Mouse (Mus musculus) kidney, embryonic 15.5 days (tissue): ENCODE measurements around the gene Pip4k2b. TPM values are rescaled to one million over a fixed set of nuclear protein-coding genes. Genes with fewer than 3 reads are reported as not detected.
"Not testable (repeated sequence)": the region's sequence is repeated elsewhere in the genome, so short reads cannot be mapped to it uniquely, and the experiment has no call there.

Source experiments
- ATAC-seq: fragments of 200-750 bp; cut with Nextera tagmentation; replicated peaks from 2 replicates; pipeline ENCODE4 v1.8.0; 2017; ENCODE audit warnings: moderate TSS enrichment; ENCODE audit not compliant: low FRiP score
- H3K27ac ChIP-seq: fragments of 300-500 bp; sonication (generic); 2 replicates; pipeline ENCODE4 v1.5.1; 2015; ENCODE audit warnings: mild to moderate bottlenecking, inconsistent platforms
- H3K27me3 ChIP-seq: fragments of 300-500 bp; sonication (generic); 2 replicates; pipeline ENCODE4 v1.6.1; 2015; ENCODE audit warnings: inconsistent platforms
- H3K36me3 ChIP-seq: fragments of 300-500 bp; sonication (generic); 2 replicates; pipeline ENCODE4 v1.6.1; 2015; ENCODE audit warnings: inconsistent platforms
- H3K4me1 ChIP-seq: fragments of 300-500 bp; sonication (generic); 2 replicates; pipeline ENCODE4 v1.6.1; 2015; ENCODE audit warnings: inconsistent platforms
- H3K4me2 ChIP-seq: fragments of 300-500 bp; sonication (generic); 2 replicates; pipeline ENCODE4 v1.6.1; 2015; ENCODE audit warnings: moderate library complexity, mild to moderate bottlenecking, inconsistent platforms
- H3K4me3 ChIP-seq: fragments of 300-500 bp; sonication (generic); replicated peaks from 2 replicates; pipeline ENCODE4 v1.5.1; 2015; ENCODE audit warnings: mild to moderate bottlenecking, inconsistent platforms
- H3K9ac ChIP-seq: fragments of 300-500 bp; sonication (generic); 2 replicates; pipeline ENCODE4 v1.6.1; 2015; ENCODE audit warnings: mild to moderate bottlenecking, inconsistent platforms
- H3K9me3 ChIP-seq: fragments of 300-500 bp; sonication (generic); replicated peaks from 2 replicates; pipeline ENCODE4 v1.6.1; 2016; ENCODE audit warnings: inconsistent platforms
- WGBS: fragments of 180-500 bp; shearing (Covaris S2); methylation state at CpG from one replicate; pipeline ENCODE4 v1.1.7; 2015; ENCODE audit warnings: mixed read lengths; 5-methylcytosine and 5-hydroxymethylcytosine counted together
- polyA plus RNA-seq: library from polyadenylated mRNA; unstranded; fragments of >200 nt; fragmentation: Nextera tagmentation; extraction: Ambion mirVana; gene quantifications from 2 replicates; pipeline ENCODE4 v1.2.1, GENCODE M21; 2015

Gene Pip4k2b
- polyA plus RNA-seq, 1 experiment from 2014 or later, result 1.8 TPM

- no peaks in the 10 kb centered on the region for H3K9me3 ChIP-seq
- 89% methylated on average over 15 of the region's 15 CpGs for WGBS
- H3K9ac ChIP-seq, result no peak overlapping the region
- H3K4me2 ChIP-seq, result no peak overlapping the region
- H3K27ac ChIP-seq, result 0 out of 2 replicates have a peak overlapping the region, but pooled peaks have one; percentile 22
- H3K27me3 ChIP-seq, result no peaks in the 10 kb centered on the region
- no peak overlapping the region for H3K4me3 ChIP-seq
- no peak for ATAC-seq
- H3K4me1 ChIP-seq, result no peaks in the 10 kb centered on the region
- H3K36me3 ChIP-seq, result peaks cover 79% of the 10 kb centered on the region
Observed at GRCm38 (mm10) chr11:97712286-97712685, 32.2 kb downstream of the Pip4k2b start.

DNA sequence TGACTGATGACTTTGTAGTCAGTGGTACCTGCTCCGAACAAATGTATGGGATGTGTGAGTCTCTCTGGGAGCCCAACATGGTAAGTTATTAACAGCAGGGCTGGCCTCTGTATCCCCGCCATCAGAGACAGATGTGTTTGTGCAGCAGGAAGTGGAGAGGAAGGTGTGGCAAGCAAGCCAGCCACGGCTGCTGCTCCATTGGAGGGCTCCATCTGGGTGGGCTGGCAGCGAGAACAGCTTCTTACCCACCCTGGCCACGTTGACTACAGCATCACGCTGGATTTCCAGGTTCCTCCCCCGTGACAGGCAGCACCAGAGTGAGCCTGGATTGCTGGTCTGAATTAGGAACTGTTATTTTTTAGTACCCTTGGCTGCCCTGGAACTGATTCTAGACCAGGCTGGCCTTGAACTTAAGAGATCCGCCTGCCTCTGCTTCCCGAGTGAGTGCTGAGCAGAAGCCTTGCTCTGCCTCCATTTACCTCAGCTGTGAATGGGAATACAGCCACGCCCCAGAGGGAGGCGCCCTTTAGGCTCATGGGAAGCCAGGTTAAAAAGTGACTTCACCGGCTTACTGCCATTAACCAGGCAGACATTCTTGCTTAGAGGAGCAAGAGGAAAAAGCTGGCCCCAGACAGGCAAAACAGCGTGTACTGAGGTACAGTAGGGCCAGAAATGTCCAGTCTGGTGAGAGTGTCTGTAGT lies 33.2 kb downstream of the Pip4k2b start:
- H3K4me2 ChIP-seq, result no peak overlapping the region
- ATAC-seq, result no peak
- H3K4me3 ChIP-seq, result no peak overlapping the region
- H3K27me3 ChIP-seq, result no peaks in the 10 kb centered on the region
- H3K27ac ChIP-seq, result 0 out of 2 replicates have a peak overlapping the region, but pooled peaks have one; percentile 22
- WGBS, result 75% methylated on average over 13 of the region's 13 CpGs
- no peaks in the 10 kb centered on the region for H3K4me1 ChIP-seq
- no peak overlapping the region for H3K9ac ChIP-seq
- no peaks in the 10 kb centered on the region for H3K9me3 ChIP-seq
- H3K36me3 ChIP-seq, result peaks cover 81% of the 10 kb centered on the region

DNA sequence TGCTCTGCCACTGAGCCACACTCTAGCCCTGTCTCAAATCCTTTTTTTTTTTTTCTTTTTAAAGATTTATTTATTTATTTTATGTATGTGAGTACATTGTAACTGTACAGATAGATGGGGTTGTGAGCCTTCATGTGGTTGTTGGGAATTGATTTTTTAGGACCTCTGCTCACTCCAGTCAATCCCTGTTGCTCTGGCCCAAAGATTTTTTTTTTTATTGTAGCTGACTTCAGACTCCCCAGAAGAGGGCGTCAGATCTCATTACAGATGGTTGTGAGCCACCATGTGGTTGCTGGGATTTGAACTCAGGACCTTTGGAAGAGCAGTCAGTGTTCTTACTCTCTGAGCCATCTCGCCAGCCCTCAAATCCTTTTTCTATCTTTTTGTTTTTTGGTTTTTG lies 34.4 kb downstream of the Pip4k2b start:
- not testable (repeated sequence) for H3K9me3 ChIP-seq, ATAC-seq

DNA sequence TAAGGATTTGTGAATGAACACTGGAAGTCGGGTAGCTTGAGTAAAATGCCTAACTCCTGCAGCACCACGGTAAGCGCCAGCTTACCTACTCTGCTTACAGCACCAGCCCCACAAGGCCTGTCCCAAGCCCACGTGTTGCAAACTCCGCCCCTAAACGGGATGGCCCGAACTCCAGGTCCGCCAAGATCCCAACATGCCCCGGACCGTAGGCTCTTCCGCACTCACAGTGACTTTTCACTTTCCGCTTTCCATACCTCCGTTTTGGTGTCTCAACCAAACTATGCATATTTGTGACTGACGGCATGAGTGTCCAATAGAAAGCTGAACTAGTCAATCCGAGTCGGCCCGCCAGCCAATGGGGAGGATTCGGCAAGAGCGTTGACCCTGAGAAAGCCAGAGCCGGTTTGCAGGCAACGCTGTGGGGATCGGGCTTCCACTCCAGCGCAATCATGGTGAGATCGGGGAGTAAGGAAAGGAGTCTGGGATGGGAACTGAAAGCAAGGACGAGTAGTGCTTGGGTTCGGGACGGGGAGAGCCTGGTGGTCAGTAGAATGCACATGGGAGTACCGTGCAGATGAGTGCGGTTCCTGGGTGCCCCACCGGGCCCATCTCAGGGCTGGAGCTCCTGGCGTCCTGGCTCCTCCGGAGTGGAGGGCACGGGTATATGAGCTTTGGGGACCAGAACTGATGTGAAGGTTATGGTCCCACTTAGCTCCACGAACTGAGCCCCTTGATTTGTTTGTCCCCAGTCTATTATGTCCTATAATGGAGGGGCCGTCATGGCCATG lies 41.3 kb downstream of the Pip4k2b start, which contains the start of gene Psmb3:
Psmb3 (plus strand) TSS at position 361 of the 788 bp plus-strand sequence.
- Histone ChIP-seq H3K27ac (peak within 1 kb of the TSS; percentile 91), H3K4me1 (peaks cover 33% of the 10 kb centered on the region), H3K4me2 (peak within 1 kb of the TSS; percentile 80), H3K9me3 (no peaks in the 10 kb centered on the region), H3K4me3 (peak within 1 kb of the TSS; percentile 95), H3K36me3 (peaks cover 39% of the 10 kb centered on the region), H3K27me3 (no peaks in the 10 kb centered on the region), H3K9ac (peak within 1 kb of the TSS; percentile 80)
- under 1% methylated on average over 35 of the region's 35 CpGs for WGBS
- ATAC-seq, result peak; percentile 88

More for the DNA sequence above, 34.4 kb downstream of the Pip4k2b start:
- H3K4me1 ChIP-seq, H3K4me2 ChIP-seq, H3K4me3 ChIP-seq, H3K27me3 ChIP-seq, H3K27ac ChIP-seq, H3K9ac ChIP-seq: not testable (repeated sequence)
- peaks cover 88% of the 10 kb centered on the region for H3K36me3 ChIP-seq
- 81% methylated on average over 2 of the region's 2 CpGs for WGBS

- Histone ChIP-seq H3K4me3 (peak overlapping the region; percentile 95), H3K4me1 (peaks cover 42% of the 10 kb centered on the region), H3K27ac (peak overlapping the region; percentile 91), H3K9ac (peak overlapping the region; percentile 67), H3K4me2 (peak overlapping the region; percentile 80), H3K27me3 (no peaks in the 10 kb centered on the region), H3K36me3 (peaks cover 30% of the 10 kb centered on the region), H3K9me3 (no peaks in the 10 kb centered on the region)
- no peak for ATAC-seq
- WGBS, result under 1% methylated on average over 24 of the region's 24 CpGs
Observed at GRCm38 (mm10) chr11:97702393-97702745, 42.1 kb downstream of the Pip4k2b start.

GRCm38 (mm10) chr11:97701581-97702392 lies 42.7 kb downstream of the Pip4k2b start:
- WGBS, result 52% methylated on average over 15 of the region's 15 CpGs
- Histone ChIP-seq H3K27ac (peak overlapping the region; percentile 91), H3K4me2 (peak overlapping the region; percentile 80)

DNA sequence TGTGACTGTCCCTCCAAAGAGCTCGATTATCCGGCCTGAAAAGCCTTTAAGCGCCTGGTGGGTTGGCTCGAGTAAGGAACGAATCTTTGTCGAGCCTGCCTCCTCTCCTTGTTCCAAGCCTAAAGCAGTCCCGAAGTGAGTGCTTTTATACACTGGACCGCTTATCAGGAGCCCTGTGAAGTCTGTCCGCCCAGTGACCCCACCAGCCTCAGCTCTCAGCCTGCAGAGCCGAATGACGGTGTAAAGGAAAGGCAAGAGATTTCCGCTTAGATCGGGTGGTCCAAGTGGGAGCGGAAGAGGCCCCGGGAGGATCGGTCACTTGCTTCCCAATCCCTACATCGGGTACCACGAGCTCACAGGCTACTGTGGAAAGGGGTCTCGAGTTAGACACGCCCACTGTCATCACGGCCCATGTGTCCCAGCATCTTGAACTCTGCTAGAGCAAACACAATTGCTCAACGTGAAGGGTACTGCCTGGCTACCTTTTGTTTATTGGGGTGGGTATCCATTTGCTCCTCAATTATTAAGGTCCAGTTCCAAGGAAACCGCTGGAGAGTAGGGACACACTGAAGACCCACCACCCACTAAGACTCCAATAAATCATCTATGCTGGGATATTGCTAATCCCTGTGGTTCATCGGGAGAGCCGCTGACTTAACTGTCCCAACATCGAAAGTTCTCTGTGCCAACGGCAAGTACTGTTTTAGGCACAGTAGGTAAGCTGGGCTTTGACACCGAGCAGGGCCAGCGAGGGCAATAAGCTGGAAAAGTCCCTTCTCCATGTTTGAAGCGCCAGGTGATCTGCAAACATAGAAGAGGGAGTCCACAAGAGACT lies 43.5 kb downstream of the Pip4k2b start:
- Histone ChIP-seq H3K4me3 (peak overlapping the region; percentile 95), H3K36me3 (peaks cover 16% of the 10 kb centered on the region), H3K9ac (peak overlapping the region; percentile 94), H3K4me2 (peak overlapping the region; percentile 80), H3K27ac (peak overlapping the region; percentile 98), H3K9me3 (no peaks in the 10 kb centered on the region), H3K27me3 (no peaks in the 10 kb centered on the region), H3K4me1 (peaks cover 56% of the 10 kb centered on the region)
- WGBS, result 14% methylated on average over 30 of the region's 30 CpGs
- no peak for ATAC-seq

More at GRCm38 (mm10) chr11:97701581-97702392, 42.7 kb downstream of the Pip4k2b start:
- no peaks in the 10 kb centered on the region for H3K9me3 ChIP-seq
- H3K36me3 ChIP-seq, result peaks cover 24% of the 10 kb centered on the region
- H3K4me3 ChIP-seq, result peak overlapping the region; percentile 95
- peaks cover 48% of the 10 kb centered on the region for H3K4me1 ChIP-seq
- H3K9ac ChIP-seq, result no peak overlapping the region; the same call in 1 of the 2 replicates
- no peak for ATAC-seq
- H3K27me3 ChIP-seq, result no peaks in the 10 kb centered on the region

GRCm38 (mm10) chr11:97700003-97700745 lies 44.3 kb downstream of the Pip4k2b start, which contains the start of gene Pcgf2:
Gene Pcgf2 (minus strand): TSS chr11:97700497.
- H3K27me3 ChIP-seq, result no peaks in the 10 kb centered on the region
- peak within 1 kb of the TSS; percentile 98 for H3K27ac ChIP-seq
- H3K9me3 ChIP-seq, result no peaks in the 10 kb centered on the region
- peak within 1 kb of the TSS; percentile 95 for H3K4me3 ChIP-seq
- peak; percentile 20; the same call in 1 of the 2 replicates for ATAC-seq
- H3K4me1 ChIP-seq, result peaks cover 64% of the 10 kb centered on the region
- peaks cover 11% of the 10 kb centered on the region; the same call in 1 of the 2 replicates for H3K36me3 ChIP-seq
- H3K4me2 ChIP-seq, result peak within 1 kb of the TSS; percentile 80
- under 1% methylated on average over 84 of the region's 85 CpGs for WGBS
- peak within 1 kb of the TSS; percentile 94 for H3K9ac ChIP-seq

- no peaks in the 10 kb centered on the region for H3K9me3 ChIP-seq
- peak overlapping the region; percentile 98 for H3K27ac ChIP-seq
- no peaks in the 10 kb centered on the region for H3K27me3 ChIP-seq
- peak overlapping the region; percentile 80 for H3K4me2 ChIP-seq
- 0% methylated on average over 3 of the region's 9 CpGs for WGBS
- H3K9ac ChIP-seq, result peak overlapping the region; percentile 94
- peak; percentile 21 for ATAC-seq
- 0 out of 2 replicates have a peak, but pooled peaks cover 10% of the 10 kb centered on the region for H3K36me3 ChIP-seq
- peak overlapping the region; percentile 95 for H3K4me3 ChIP-seq
- H3K4me1 ChIP-seq, result peaks cover 66% of the 10 kb centered on the region
Observed at GRCm38 (mm10) chr11:97699626-97700002, 44.9 kb downstream of the Pip4k2b start.
